Mouse (Mus musculus): ENCODE results near the gene Arpc1a.

DNA sequence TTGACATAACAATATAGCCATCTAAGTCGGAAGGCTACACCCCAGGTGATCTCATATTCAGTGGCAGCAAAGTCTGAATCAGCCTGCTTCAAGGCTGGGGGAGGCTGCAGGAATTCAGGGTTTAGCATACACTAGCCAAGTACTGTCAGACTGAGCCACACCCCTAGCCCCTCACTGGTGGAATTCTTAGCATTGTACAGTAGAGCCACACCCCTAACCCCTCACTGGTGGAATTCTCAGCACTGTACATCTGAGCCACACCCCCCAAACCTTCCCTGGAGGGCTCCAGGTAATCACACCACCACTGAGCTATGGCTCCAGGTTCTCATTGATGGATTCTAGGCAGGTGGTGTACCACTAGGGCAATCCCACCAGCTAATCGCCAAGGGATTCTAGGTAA, 24.1 kb upstream of the Arpc1a start:
- TF ChIP-seq HCFC1 (IDR thresholded peaks at IDR 0.05; ENCODE audit: borderline replicate concordance, insufficient read depth, low read length) (no peak), CHD2 (IDR thresholded peaks at IDR 0.05; ENCODE audit: low read depth, low read length) (no peak), ZC3H11A (IDR thresholded peaks at IDR 0.05; ENCODE audit: borderline replicate concordance, low read depth, low read length) (no peak)
